Comparison of ENCODE assay signal across 8 mouse cellular contexts in the genomic region with DNA sequence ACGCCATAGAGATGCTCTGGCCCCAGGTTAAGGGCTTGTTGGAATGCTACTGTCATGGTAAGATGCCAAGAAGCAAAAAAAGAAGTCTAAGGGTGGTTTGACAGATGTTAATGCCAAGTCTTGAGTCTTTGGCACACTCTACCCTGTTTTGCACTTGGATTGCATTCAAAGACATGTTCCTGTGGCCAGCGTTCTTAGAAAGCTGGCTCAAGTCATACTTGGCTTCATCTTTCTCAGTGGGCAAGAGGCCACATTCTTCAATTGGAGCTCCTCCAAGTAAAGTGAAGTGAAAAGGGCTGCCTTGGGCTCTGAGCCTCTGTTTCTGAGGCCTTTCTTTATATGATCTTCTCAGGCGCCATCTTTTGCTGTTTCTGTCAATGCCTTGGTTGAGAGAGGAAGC. TPM values are rescaled to one million over a fixed set of nuclear protein-coding genes. Genes with fewer than 3 reads are reported as not detected.
A peak's percentile ranks its signal among the peaks of the same experiment; 100 is the strongest.
DNase-seq lines count a peak whose midpoint lies in the region; ATAC-seq lines count a peak whose summit lies in the region.
"Had no signal": no experiment of that assay in that cellular context is flagged by ENCODE, and none has a peak within 500 bp of the region (broad histone marks: within the 10 kb centered on the region; RNA-seq: fewer than 3 reads in every experiment).

No protein-coding gene starts in this region.

- H3K27ac ChIP-seq in midbrain, embryonic 14.5 days (replicated peaks; ENCODE audit: low read depth, low read length): no peak overlapping the region
- no peak overlapping the region for H3K27ac ChIP-seq in midbrain, embryonic 15.5 days
- H3K27ac ChIP-seq in embryonic facial prominence, embryonic 15.5 days (replicated peaks): 0 out of 2 replicates have a peak overlapping the region, but pooled peaks have one; percentile 34
- H3K27ac ChIP-seq in heart, embryonic 14.5 days (replicated peaks in 1 of 2; ENCODE audit: control insufficient read depth in 1 of 2, insufficient read depth in 1 of 2, low read depth in 2 of 2, low read length in 2 of 2): peak overlapping the region; percentile 26 to 35; a peak in 2 of 4 replicates
- no peak overlapping the region for H3K27ac ChIP-seq in intestine, embryonic 15.5 days
- H3K27ac ChIP-seq: kidney, postnatal 0 days had no signal

- no peaks in the 10 kb centered on the region for H3K9me3 ChIP-seq in midbrain, embryonic 14.5 days (ENCODE audit: control insufficient read depth, low read length)
- H3K9me3 ChIP-seq in midbrain, embryonic 15.5 days: no peaks in the 10 kb centered on the region
- H3K9me3 ChIP-seq in embryonic facial prominence, embryonic 15.5 days (replicated peaks): no peaks in the 10 kb centered on the region
- H3K9me3 ChIP-seq in heart, embryonic 14.5 days (ENCODE audit: control insufficient read depth, low read length): peaks cover 3% of the 10 kb centered on the region; the same call in 1 of the 2 replicates
- no peaks in the 10 kb centered on the region for H3K9me3 ChIP-seq in intestine, embryonic 15.5 days

- 84% methylated on average over 3 of the region's 3 CpGs for WGBS in midbrain, embryonic 14.5 days
- 80% methylated on average over 3 of the region's 3 CpGs for WGBS in midbrain, embryonic 15.5 days
- 55% methylated on average over 3 of the region's 3 CpGs for WGBS in embryonic facial prominence, embryonic 15.5 days
- 75% methylated on average over 3 of the region's 3 CpGs for WGBS in heart, embryonic 14.5 days
- 77% methylated on average over 3 of the region's 3 CpGs for WGBS in intestine, embryonic 15.5 days

- ATAC-seq in midbrain, embryonic 14.5 days (ENCODE audit: low FRiP score, low TSS enrichment): no peak
- no peak for ATAC-seq in midbrain, embryonic 15.5 days (replicated peaks)
- ATAC-seq in embryonic facial prominence, embryonic 15.5 days (ENCODE audit: insufficient number of reproducible peaks, low FRiP score, low TSS enrichment, low read depth): peak; percentile 43
- no peak for ATAC-seq in heart, embryonic 14.5 days (ENCODE audit: insufficient number of reproducible peaks, insufficient read depth, low FRiP score, low read depth)
- ATAC-seq in intestine, embryonic 15.5 days: no peak

- intact Hi-C loops in left cerebral cortex, postnatal 4 days (cut with DNase I): no loop called here

- no peaks in the 10 kb centered on the region for H3K27me3 ChIP-seq in midbrain, embryonic 14.5 days (ENCODE audit: control insufficient read depth, insufficient read depth, low read length)
- H3K27me3 ChIP-seq in midbrain, embryonic 15.5 days (replicated peaks): no peaks in the 10 kb centered on the region
- no peaks in the 10 kb centered on the region for H3K27me3 ChIP-seq in embryonic facial prominence, embryonic 15.5 days
- no peaks in the 10 kb centered on the region for H3K27me3 ChIP-seq in heart, embryonic 14.5 days (ENCODE audit: control insufficient read depth, insufficient read depth, low read length)
- H3K27me3 ChIP-seq in intestine, embryonic 15.5 days (replicated peaks): no peaks in the 10 kb centered on the region

- no peaks in the 10 kb centered on the region for H3K36me3 ChIP-seq in midbrain, embryonic 14.5 days (ENCODE audit: control insufficient read depth, insufficient read depth, low read length)
- H3K36me3 ChIP-seq in midbrain, embryonic 15.5 days (replicated peaks): no peaks in the 10 kb centered on the region
- H3K36me3 ChIP-seq in embryonic facial prominence, embryonic 15.5 days: no peaks in the 10 kb centered on the region
- H3K36me3 ChIP-seq in heart, embryonic 14.5 days (ENCODE audit: control insufficient read depth, insufficient read depth, low read length): no peaks in the 10 kb centered on the region
- H3K36me3 ChIP-seq in intestine, embryonic 15.5 days: no peaks in the 10 kb centered on the region

- no peak overlapping the region for H3K4me2 ChIP-seq in midbrain, embryonic 14.5 days (ENCODE audit: low read length)
- H3K4me2 ChIP-seq in midbrain, embryonic 15.5 days: no peak overlapping the region
- H3K4me2 ChIP-seq in embryonic facial prominence, embryonic 15.5 days (replicated peaks): no peak overlapping the region
- no peak overlapping the region for H3K4me2 ChIP-seq in heart, embryonic 14.5 days (ENCODE audit: low read length)
- H3K4me2 ChIP-seq in intestine, embryonic 15.5 days (replicated peaks): no peak overlapping the region

- H3K4me1 ChIP-seq in midbrain, embryonic 14.5 days (ENCODE audit: control insufficient read depth, insufficient read depth, low read length): no peaks in the 10 kb centered on the region
- no peaks in the 10 kb centered on the region for H3K4me1 ChIP-seq in midbrain, embryonic 15.5 days
- 0 out of 2 replicates have a peak, but pooled peaks cover 13% of the 10 kb centered on the region for H3K4me1 ChIP-seq in embryonic facial prominence, embryonic 15.5 days
- peaks cover 12 to 30% of the 10 kb centered on the region in 2 experiments for H3K4me1 ChIP-seq in heart, embryonic 14.5 days (ENCODE audit: control insufficient read depth in 2 of 2, insufficient read depth in 2 of 2, low read length in 2 of 2)
- no peaks in the 10 kb centered on the region for H3K4me1 ChIP-seq in intestine, embryonic 15.5 days (replicated peaks)

- no peak overlapping the region for H3K4me3 ChIP-seq in midbrain, embryonic 14.5 days (replicated peaks; ENCODE audit: low read depth, low read length)
- no peak overlapping the region for H3K4me3 ChIP-seq in midbrain, embryonic 15.5 days
- H3K4me3 ChIP-seq in embryonic facial prominence, embryonic 15.5 days (replicated peaks): no peak overlapping the region
- no peak overlapping the region for H3K4me3 ChIP-seq in heart, embryonic 14.5 days (ENCODE audit: control insufficient read depth in 1 of 2, insufficient read depth in 1 of 2, low read depth in 1 of 2, low read length in 2 of 2)
- no peak overlapping the region for H3K4me3 ChIP-seq in intestine, embryonic 15.5 days (replicated peaks)

- DNase-seq in midbrain, embryonic 14.5 days: peak; percentile 50
- peak; percentile 67 for DNase-seq in left cerebral cortex, postnatal 4 days
- peak; percentile 54 to 67 for DNase-seq in urinary bladder, postnatal 4 days (ENCODE audit: low spot score in 2 of 2)

- no peak overlapping the region for H3K9ac ChIP-seq in midbrain, embryonic 14.5 days (replicated peaks; ENCODE audit: low read length)
- H3K9ac ChIP-seq in midbrain, embryonic 15.5 days: no peak overlapping the region
- H3K9ac ChIP-seq in embryonic facial prominence, embryonic 15.5 days: no peak overlapping the region
- no peak overlapping the region for H3K9ac ChIP-seq in heart, embryonic 14.5 days (ENCODE audit: low read length)
- H3K9ac ChIP-seq in intestine, embryonic 15.5 days: no peak overlapping the region

RNA-seq across cellular contexts. Expression of gene Rgs8, which starts 17.3 kb away (rescaled TPM):
- 30.4 and 31.6 TPM in 2 replicates for polyA plus RNA-seq in midbrain, embryonic 14.5 days (2014; fragmentation: Nextera tagmentation; extraction: Ambion mirVana)
- polyA plus RNA-seq in midbrain, embryonic 15.5 days (2015; fragmentation: Nextera tagmentation; extraction: Ambion mirVana): 42.0 and 46.9 TPM in 2 replicates
- polyA plus RNA-seq in embryonic facial prominence, embryonic 15.5 days (2015; fragmentation: Nextera tagmentation; extraction: Ambion mirVana): 0.77 and 1.0 TPM in 2 replicates
- polyA plus RNA-seq in heart, embryonic 14.5 days (2014; fragmentation: Nextera tagmentation; extraction: Ambion mirVana): 0.08 and 0.58 TPM in 2 replicates
- 10 to 100 TPM; 22.2 to 27.3 TPM for total RNA-seq in left cerebral cortex, postnatal 4 days (2021)
- polyA plus RNA-seq in intestine, embryonic 15.5 days (2015; fragmentation: Nextera tagmentation; extraction: Ambion mirVana): 0.23 and 0.37 TPM in 2 replicates

Comparison
In these comparisons a context has a peak if more than half of its experiments do, and no peak if none do; other contexts are left out.
1. H3K27ac ChIP-seq: peak in embryonic facial prominence, embryonic 15.5 days (single experiment) and heart, embryonic 14.5 days (2 of 2); none in midbrain, embryonic 14.5 days (single experiment), midbrain, embryonic 15.5 days (single experiment) and intestine, embryonic 15.5 days (single experiment).
2. RNA of gene Rgs8, which starts 17.3 kb away (polyA plus RNA-seq): 42.0 to 46.9 TPM in midbrain, embryonic 15.5 days and 30.4 to 31.6 TPM in midbrain, embryonic 14.5 days; 0.77 to 1.0 TPM in embryonic facial prominence, embryonic 15.5 days, 0.08 to 0.58 TPM in heart, embryonic 14.5 days and 0.23 to 0.37 TPM in intestine, embryonic 15.5 days; every median in the first group is over 10 times any median in the second.
3. Peak in every context shown above with its lines, with median percentiles within 50 percentile points of each other: DNase-seq.